In the genomic region with DNA sequence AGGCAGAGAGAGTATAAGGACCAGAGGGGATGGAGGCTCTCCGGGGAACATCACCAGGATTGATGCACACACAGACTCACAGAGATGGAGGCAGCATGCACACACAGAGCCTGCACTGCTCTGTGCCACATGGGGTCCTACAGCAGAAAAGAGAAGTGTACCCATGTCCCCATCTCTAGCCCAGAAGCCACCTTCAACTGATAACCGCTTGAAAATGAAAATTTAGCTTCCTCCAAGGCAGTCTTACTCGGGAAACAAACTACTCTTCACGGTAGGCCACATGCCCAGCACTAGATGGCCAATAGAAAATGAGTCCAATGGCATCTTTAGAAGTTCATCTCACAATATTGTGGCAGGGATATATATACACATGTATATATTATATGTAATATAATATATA, we compare ENCODE assay signal across 20 mouse cellular contexts. TPM values are rescaled to one million over a fixed set of nuclear protein-coding genes. Genes with fewer than 3 reads are reported as not detected.
DNase-seq lines count a peak whose midpoint lies in the region; ATAC-seq and TF ChIP-seq lines count a peak whose summit lies in the region.
"Had no signal": no experiment of that assay in that cellular context is flagged by ENCODE, and none has a peak within 500 bp of the region (broad histone marks: within the 10 kb centered on the region; RNA-seq: fewer than 3 reads in every experiment).

No protein-coding gene starts in this region.

- H3K27ac ChIP-seq in liver, embryonic 15.5 days (replicated peaks), result peak overlapping the region; percentile 65
- H3K27ac ChIP-seq in liver, embryonic 11.5 days (ENCODE audit: low read depth, low read length), result no peak overlapping the region
- peak overlapping the region; percentile 56 for H3K27ac ChIP-seq in macrophage
- no peak overlapping the region for H3K27ac ChIP-seq in stomach, postnatal 0 days (replicated peaks)
- H3K27ac ChIP-seq in gastrocnemius, adult 2 months, result no peak overlapping the region
- H3K27ac ChIP-seq: embryonic facial prominence, embryonic 12.5 days; forebrain, embryonic 15.5 days; heart, adult 2 months; hindbrain, embryonic 12.5 days had no signal

- no peak overlapping the region for H3K4me3 ChIP-seq in liver, embryonic 15.5 days (replicated peaks)
- H3K4me3 ChIP-seq in liver, embryonic 11.5 days (ENCODE audit: low read depth, low read length), result no peak overlapping the region
- no peak overlapping the region for H3K4me3 ChIP-seq in macrophage (ENCODE audit: inconsistent target)
- H3K4me3 ChIP-seq in stomach, postnatal 0 days (ENCODE audit: low read depth, low read length), result no peak overlapping the region
- no peak overlapping the region for H3K4me3 ChIP-seq in gastrocnemius, adult 2 months
- H3K4me3 ChIP-seq: embryonic facial prominence, embryonic 12.5 days; forebrain, embryonic 15.5 days; heart, adult 2 months; heart, embryonic 12.5 days; hindbrain, embryonic 12.5 days had no signal

- no peak for TF ChIP-seq EP300 in stomach, postnatal 0 days (optimal IDR thresholded peaks at IDR 0.05)

- no peak overlapping the region for H3K4me2 ChIP-seq in liver, embryonic 15.5 days
- H3K4me2 ChIP-seq in liver, embryonic 11.5 days, result no peak overlapping the region
- no peak overlapping the region for H3K4me2 ChIP-seq in stomach, postnatal 0 days (replicated peaks; ENCODE audit: low read depth)
- H3K4me2 ChIP-seq: embryonic facial prominence, embryonic 12.5 days; forebrain, embryonic 15.5 days; heart, embryonic 12.5 days; hindbrain, embryonic 12.5 days had no signal

- no peak overlapping the region for H3K9ac ChIP-seq in liver, embryonic 15.5 days
- H3K9ac ChIP-seq in liver, embryonic 11.5 days (ENCODE audit: low read depth, low read length), result no peak overlapping the region
- no peak overlapping the region for H3K9ac ChIP-seq in stomach, postnatal 0 days (ENCODE audit: low read length)
- H3K9ac ChIP-seq: embryonic facial prominence, embryonic 12.5 days; forebrain, embryonic 15.5 days; heart, embryonic 12.5 days; hindbrain, embryonic 12.5 days had no signal

- intact Hi-C loops in gastrocnemius, adult 2 months (cut with DNase I), result no loop called here

- peaks cover 3% of the 10 kb centered on the region; the same call in 1 of the 2 replicates for H3K27me3 ChIP-seq in liver, embryonic 15.5 days
- no peaks in the 10 kb centered on the region for H3K27me3 ChIP-seq in liver, embryonic 11.5 days (replicated peaks; ENCODE audit: control insufficient read depth, insufficient read depth, low read length)
- no peaks in the 10 kb centered on the region for H3K27me3 ChIP-seq in stomach, postnatal 0 days (ENCODE audit: control insufficient read depth, insufficient read depth, low read length)
- H3K27me3 ChIP-seq: CH12.LX; forebrain, embryonic 15.5 days; hindbrain, embryonic 12.5 days had no signal

- 0 out of 2 replicates have a peak, but pooled peaks cover 4% of the 10 kb centered on the region for H3K36me3 ChIP-seq in liver, embryonic 15.5 days (replicated peaks)
- H3K36me3 ChIP-seq in liver, embryonic 11.5 days (ENCODE audit: control insufficient read depth, insufficient read depth, low read length), result no peaks in the 10 kb centered on the region
- no peaks in the 10 kb centered on the region for H3K36me3 ChIP-seq in macrophage (ENCODE audit: inconsistent target)
- no peaks in the 10 kb centered on the region for H3K36me3 ChIP-seq in stomach, postnatal 0 days (ENCODE audit: control insufficient read depth, insufficient read depth, low read length)
- H3K36me3 ChIP-seq: embryonic facial prominence, embryonic 12.5 days; forebrain, embryonic 15.5 days; heart, embryonic 12.5 days; hindbrain, embryonic 12.5 days had no signal

- H3K79me2 ChIP-seq in macrophage (ENCODE audit: inconsistent target), result peaks cover 99% of the 10 kb centered on the region

- H3K9me3 ChIP-seq in liver, embryonic 15.5 days (replicated peaks), result no peaks in the 10 kb centered on the region
- H3K9me3 ChIP-seq in liver, embryonic 11.5 days (ENCODE audit: control insufficient read depth, low read length), result no peaks in the 10 kb centered on the region
- H3K9me3 ChIP-seq in stomach, postnatal 0 days (ENCODE audit: control insufficient read depth, low read length), result no peaks in the 10 kb centered on the region
- H3K9me3 ChIP-seq: embryonic facial prominence, embryonic 12.5 days; forebrain, embryonic 15.5 days; heart, embryonic 12.5 days; hindbrain, embryonic 12.5 days had no signal

- peaks cover 79% of the 10 kb centered on the region for H3K4me1 ChIP-seq in liver, embryonic 15.5 days (replicated peaks)
- H3K4me1 ChIP-seq in liver, embryonic 11.5 days (replicated peaks; ENCODE audit: control insufficient read depth, insufficient read depth, low read length), result peaks cover 52% of the 10 kb centered on the region
- H3K4me1 ChIP-seq in stomach, postnatal 0 days (replicated peaks; ENCODE audit: control insufficient read depth, insufficient read depth), result no peaks in the 10 kb centered on the region
- H3K4me1 ChIP-seq: embryonic facial prominence, embryonic 12.5 days had no signal

- DNase-seq in liver, embryonic 11.5 days (ENCODE audit: low spot score), result no peak
- DNase-seq in stomach, postnatal 0 days (ENCODE audit: low spot score), result no peak
- no peak for DNase-seq in gastrocnemius, adult 2 months
- no peak for DNase-seq in ovary, postnatal 36 days (ENCODE audit: low spot score)
- DNase-seq: adrenal gland, adult 8-10 months; cerebellum, adult 11 months; cerebellum, adult 8-10 months; cerebellum, postnatal 14 days; gastrocnemius, postnatal 10 days; heart, adult 2 months had no signal

- WGBS in liver, embryonic 15.5 days (ENCODE audit: insufficient replicate concordance), result 31% methylated on average over 4 of the region's 4 CpGs
- 60% methylated on average over 4 of the region's 4 CpGs for WGBS in liver, embryonic 11.5 days
- 19% methylated on average over 4 of the region's 4 CpGs for WGBS in macrophage (ENCODE audit: missing documents)
- 82% methylated on average over 4 of the region's 4 CpGs for WGBS in stomach, postnatal 0 days

- no peak for TF ChIP-seq CTCF in stomach, postnatal 0 days (IDR thresholded peaks at IDR 0.05; ENCODE audit: low read depth)
- no peak for TF ChIP-seq CTCF in gastrocnemius, adult 2 months (IDR thresholded peaks at IDR 0.05)

- ATAC-seq in liver, embryonic 15.5 days (ENCODE audit: insufficient read depth), result no peak
- ATAC-seq in liver, embryonic 11.5 days (replicated peaks; ENCODE audit: low FRiP score), result no peak
- peak; percentile 45 for ATAC-seq in common myeloid progenitor, adult 5-6 weeks (replicated peaks; ENCODE audit: low read depth, poor library complexity, severe bottlenecking)
- peak; percentile 16; the same call in 1 of the 2 replicates for ATAC-seq in monocyte, adult 5-6 weeks (replicated peaks; ENCODE audit: insufficient number of reproducible peaks, low FRiP score, low TSS enrichment, poor library complexity, severe bottlenecking)
- ATAC-seq in stomach, postnatal 0 days (ENCODE audit: low FRiP score, low TSS enrichment), result no peak
- ATAC-seq: forebrain, embryonic 15.5 days; inflammation-experienced regulatory T-cells, adult 6 months had no signal

RNA-seq across cellular contexts. Expression of gene Plxnc1, which starts 9.4 kb away (rescaled TPM):
- 2.1 and 2.2 TPM in 2 replicates for polyA plus RNA-seq in liver, embryonic 15.5 days (2015; fragmentation: Nextera tagmentation; extraction: Ambion mirVana)
- polyA plus RNA-seq in liver, embryonic 11.5 days (2014; fragmentation: Nextera tagmentation; extraction: Ambion mirVana), result 5.3 and 6.0 TPM in 2 replicates
- 59.0 and 61.7 TPM in 2 replicates for total RNA-seq in common myeloid progenitor, adult 5-6 weeks (2017)
- total RNA-seq in macrophage (2018; cell fraction: chromatin; rRNA removed), result 100 to 1,000 TPM in 19 of 26 experiments, 10 to 100 TPM in 7; 52.3 to 498 (median 189) TPM
- total RNA-seq in macrophage (2018; cell fraction: cytosol; rRNA removed), result 100 to 1,000 TPM in 13 of 26 experiments, 10 to 100 TPM in 13; 46.6 to 206 (median 101) TPM
- 100 to 1,000 TPM in 22 of 26 experiments, 10 to 100 TPM in 4; 64.0 to 351 (median 144) TPM for total RNA-seq in macrophage (2018; cell fraction: nucleus; rRNA removed)
- polyA plus RNA-seq in macrophage (2018), result 55.1 to 117 TPM (median 105 TPM) in 3 replicates
- total RNA-seq in monocyte, adult 5-6 weeks (2017), result 16.6 to 34.4 TPM (median 24.1 TPM) in 3 replicates
- polyA plus RNA-seq in stomach, postnatal 0 days (2015; fragmentation: Nextera tagmentation; extraction: Ambion mirVana), result 0.67 and 1.0 TPM in 2 replicates
- under 1 TPM; 0.33 to 0.59 TPM for total RNA-seq in gastrocnemius, adult 2 months (2021)

Comparison
In these comparisons a context has a peak if more than half of its experiments do, and no peak if none do; other contexts are left out.
1. H3K27ac ChIP-seq: peak in liver, embryonic 15.5 days (single experiment) and macrophage (single experiment); none in liver, embryonic 11.5 days (single experiment), stomach, postnatal 0 days (single experiment) and gastrocnemius, adult 2 months (single experiment).
2. ATAC-seq: peak in common myeloid progenitor, adult 5-6 weeks (single experiment) and monocyte, adult 5-6 weeks (single experiment); none in liver, embryonic 15.5 days (single experiment), liver, embryonic 11.5 days (single experiment) and stomach, postnatal 0 days (single experiment).